Mouse (Mus musculus) urinary bladder, postnatal 36 days (tissue): ENCODE results near the gene Pmf1.

Experiments
- DNase-seq, 2 experiments: peaks; one replicate each; pipeline ENCODE4 v3.0.0; 2022; ENCODE audit warnings: low spot score in 2 of 2, mixed read lengths in 1 of 2

Pmf1 gene

GRCm38 (mm10) chr3:88354396-88355165 lies 55.5 kb downstream of the Pmf1 start:
- peak in 1 of 2 experiments; percentile 31 for DNase-seq

- DNase-seq = no peak
Measured at GRCm38 (mm10) chr3:88352907-88353306, 57.2 kb downstream of the Pmf1 start.

GRCm38 (mm10) chr3:88350732-88351131 lies 59.4 kb downstream of the Pmf1 start:
- DNase-seq = no peak
